ENCODE assay signal across 20 mouse cellular contexts in the genomic region with DNA sequence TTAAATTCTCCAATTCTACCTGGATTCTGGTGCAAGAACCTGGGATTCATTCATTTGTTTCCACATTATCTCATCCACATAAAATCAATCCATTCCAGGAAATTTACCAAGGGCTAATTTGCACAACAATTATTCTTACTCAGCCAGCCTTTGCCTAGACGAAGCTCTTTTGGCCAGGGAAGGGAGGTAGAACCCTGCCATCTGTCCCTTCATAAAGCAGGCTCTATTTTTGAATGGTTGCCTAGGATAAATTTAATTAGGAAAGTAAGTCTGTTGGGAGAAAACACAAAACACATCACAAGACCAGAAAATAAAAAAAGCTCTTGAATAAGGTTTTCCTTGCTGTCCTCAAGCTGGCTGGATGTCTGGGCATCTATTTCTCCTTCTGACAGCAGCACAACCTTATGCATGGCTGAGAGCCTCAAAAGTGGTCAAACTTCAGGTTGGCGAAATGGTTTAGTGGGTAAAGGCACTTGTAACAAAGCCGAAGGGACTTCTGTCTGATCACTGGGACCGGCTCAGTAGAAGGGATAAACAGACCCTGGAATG.
DNase-seq lines count a peak whose midpoint lies in the region.
"Had no signal": no experiment of that assay in that cellular context is flagged by ENCODE, and none has a peak within 500 bp of the region (broad histone marks: within the 10 kb centered on the region; RNA-seq: fewer than 3 reads in every experiment).

No protein-coding gene starts in this region.

- H3K4me3 ChIP-seq in limb, embryonic 10.5 days = no peak overlapping the region
- H3K4me3 ChIP-seq: embryonic facial prominence, embryonic 12.5 days; layer of hippocampus, adult 2 months; myocyte had no signal

- 85% methylated on average over 4 of the region's 4 CpGs for WGBS in limb, embryonic 10.5 days

- H3K9me3 ChIP-seq in limb, embryonic 10.5 days (replicated peaks) = no peaks in the 10 kb centered on the region
- H3K9me3 ChIP-seq: embryonic facial prominence, embryonic 12.5 days had no signal

- no peaks in the 10 kb centered on the region for H3K27me3 ChIP-seq in limb, embryonic 10.5 days (ENCODE audit: low read depth, poor library complexity, severe bottlenecking)
- H3K27me3 ChIP-seq: embryonic facial prominence, embryonic 12.5 days; Patski had no signal

- no peaks in the 10 kb centered on the region for H3K36me3 ChIP-seq in limb, embryonic 10.5 days
- H3K36me3 ChIP-seq: embryonic facial prominence, embryonic 12.5 days had no signal

- DNase-seq in cerebellum, adult 9-10 months = peak; percentile 20
- DNase-seq in cerebellum, adult 8-10 months = no peak
- peak; percentile 8 for DNase-seq in layer of hippocampus, adult 11-12 months (ENCODE audit: low spot score)
- no peak for DNase-seq in layer of hippocampus, postnatal 25 days (ENCODE audit: extremely low spot score in 1 of 2, low spot score in 1 of 2)
- peak; percentile 10 to 22 for DNase-seq in cerebellum, postnatal 25 days
- peak; percentile 15 for DNase-seq in layer of hippocampus, adult 9-10 months (ENCODE audit: low spot score)
- DNase-seq in limb, embryonic 10.5 days (ENCODE audit: low spot score) = no peak
- no peak for DNase-seq in lung, postnatal 36 days
- DNase-seq: adrenal gland, postnatal 36 days; gastrocnemius, postnatal 14 days; liver; lung, adult 18-20 months; right cerebral cortex, adult 18-20 months; spleen, adult 18-20 months; thymus, postnatal 4 days had no signal

- H3K4me1 ChIP-seq in limb, embryonic 10.5 days = 0 out of 2 replicates have a peak, but pooled peaks cover 5% of the 10 kb centered on the region

- no peak overlapping the region for H3K27ac ChIP-seq in limb, embryonic 10.5 days
- H3K27ac ChIP-seq: embryonic facial prominence, embryonic 12.5 days; layer of hippocampus, adult 2 months; macrophage had no signal

Comparison
In these comparisons a context has a peak if more than half of its experiments do, and no peak if none do; other contexts are left out.
1. DNase-seq: peak in cerebellum, adult 9-10 months (single experiment), layer of hippocampus, adult 11-12 months (single experiment), cerebellum, postnatal 25 days (2 of 2) and layer of hippocampus, adult 9-10 months (single experiment); none in cerebellum, adult 8-10 months (single experiment), layer of hippocampus, postnatal 25 days (0 of 2), limb, embryonic 10.5 days (single experiment) and lung, postnatal 36 days (single experiment).